Mouse (Mus musculus) liver, embryonic 16.5 days (tissue): ENCODE data around the gene B3gnt7. TPM values are rescaled to one million over a fixed set of nuclear protein-coding genes. Genes with fewer than 3 reads are reported as not detected.

Experiments used
- ATAC-seq: fragments of 200-750 bp; cut with Nextera tagmentation; 2 replicates; pipeline ENCODE4 v1.8.0; 2017; ENCODE audit warnings: low read depth, mild to moderate bottlenecking, moderate number of reproducible peaks, moderate library complexity
- H3K27ac ChIP-seq: fragments of 300-500 bp; sonication (generic); 2 replicates; pipeline ENCODE4 v1.5.1; 2014; ENCODE audit warnings: mild to moderate bottlenecking, low read length
- H3K27me3 ChIP-seq: fragments of 300-500 bp; sonication (generic); 2 replicates; pipeline ENCODE4 v1.6.1; 2014; ENCODE audit warnings: low read depth, low read length, mixed read lengths; ENCODE audit not compliant: control insufficient read depth, insufficient read depth
- H3K36me3 ChIP-seq: fragments of 300-500 bp; sonication (generic); 2 replicates; pipeline ENCODE4 v1.6.1; 2014; ENCODE audit warnings: mild to moderate bottlenecking; ENCODE audit not compliant: control insufficient read depth, insufficient read depth
- H3K4me1 ChIP-seq: fragments of 300-500 bp; sonication (generic); 2 replicates; pipeline ENCODE4 v1.6.1; 2014; ENCODE audit warnings: low read depth, low read length, mixed read lengths; ENCODE audit not compliant: control insufficient read depth
- H3K4me2 ChIP-seq: fragments of 300-500 bp; sonication (generic); 2 replicates; pipeline ENCODE4 v1.6.1; 2014; ENCODE audit warnings: low read depth, low read length, mixed read lengths
- H3K4me3 ChIP-seq: fragments of 300-500 bp; sonication (generic); 2 replicates; pipeline ENCODE4 v1.5.1; 2014; ENCODE audit warnings: low read depth, mild to moderate bottlenecking, low read length
- H3K9ac ChIP-seq: fragments of 300-500 bp; sonication (generic); 2 replicates; pipeline ENCODE4 v1.6.1; 2014; ENCODE audit warnings: low read depth, low read length
- H3K9me3 ChIP-seq: fragments of 300-500 bp; sonication (generic); replicated peaks from 2 replicates; pipeline ENCODE4 v1.6.1; 2016; ENCODE audit warnings: low read length; ENCODE audit not compliant: control insufficient read depth
- WGBS: fragments of 180-500 bp; shearing (Covaris S2); extraction: QIAGEN DNeasy Blood & Tissue Kit; methylation state at CpG from one replicate; pipeline ENCODE4 v1.1.7; 2014; ENCODE audit not compliant: insufficient replicate concordance; 5-methylcytosine and 5-hydroxymethylcytosine counted together
- polyA plus RNA-seq: library from polyadenylated mRNA; unstranded; fragments of >200 nt; fragmentation: Nextera tagmentation; extraction: Ambion mirVana; gene quantifications from 2 replicates; pipeline ENCODE4 v1.2.1, GENCODE M21; 2015

The B3gnt7 gene
- polyA plus RNA-seq, 1 experiment from 2014 or later, result 0.65 TPM

DNA sequence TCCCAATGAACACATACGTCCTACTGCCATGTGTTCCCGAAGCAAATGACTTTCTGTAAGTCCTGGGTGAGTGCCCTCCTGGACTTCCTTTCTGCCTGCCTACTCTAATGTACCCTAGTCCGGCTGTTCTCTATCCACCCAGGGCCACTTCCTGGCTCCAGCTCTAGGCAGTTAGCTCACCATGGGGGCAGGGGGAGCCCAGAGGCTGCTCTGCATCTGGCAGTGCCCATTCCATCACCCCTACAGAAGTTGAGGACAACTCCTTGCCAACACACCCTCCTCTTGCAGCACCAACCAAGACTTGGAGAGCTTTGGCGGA, 33.5 kb upstream of the B3gnt7 start:
- H3K4me2 ChIP-seq, result no peak overlapping the region

DNA sequence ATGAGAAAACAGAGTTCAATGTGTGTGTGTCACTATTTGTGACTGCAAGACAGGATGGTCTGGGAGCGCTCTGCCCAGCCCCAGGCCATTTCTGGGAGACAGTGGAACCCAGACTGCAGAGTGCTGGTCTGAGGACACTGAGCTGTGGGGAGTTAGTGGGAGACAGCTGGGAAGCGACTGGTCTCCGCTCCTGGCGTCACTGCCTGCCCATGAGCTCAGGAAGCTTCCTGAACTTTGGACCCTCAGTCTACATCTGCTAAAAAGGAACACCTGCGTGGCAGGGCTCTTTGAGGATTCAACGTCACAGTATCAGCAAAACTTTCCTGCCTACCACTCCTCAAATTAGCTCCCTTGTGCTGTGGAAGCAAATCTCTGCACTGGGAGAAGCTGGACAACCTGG, 30.9 kb upstream of the B3gnt7 start:
- Histone ChIP-seq H3K9ac (no peak overlapping the region), H3K27ac (no peak overlapping the region), H3K27me3 (no peaks in the 10 kb centered on the region), H3K4me2 (no peak overlapping the region), H3K4me1 (peaks cover 10% of the 10 kb centered on the region), H3K9me3 (no peaks in the 10 kb centered on the region), H3K4me3 (no peak overlapping the region), H3K36me3 (no peaks in the 10 kb centered on the region)
- WGBS, result 65% methylated on average over 6 of the region's 6 CpGs
- no peak for ATAC-seq

More for the DNA sequence above, 33.5 kb upstream of the B3gnt7 start:
- peak overlapping the region; percentile 18; the same call in 1 of the 2 replicates for H3K27ac ChIP-seq
- no peaks in the 10 kb centered on the region for H3K36me3 ChIP-seq
- peaks cover 10% of the 10 kb centered on the region for H3K4me1 ChIP-seq
- H3K9me3 ChIP-seq, result no peaks in the 10 kb centered on the region
- peak; percentile 10; the same call in 1 of the 2 replicates for ATAC-seq
- H3K9ac ChIP-seq, result no peak overlapping the region
- no peak overlapping the region for H3K4me3 ChIP-seq
- H3K27me3 ChIP-seq, result no peaks in the 10 kb centered on the region
- 25% methylated on average over 4 of the region's 4 CpGs for WGBS

DNA sequence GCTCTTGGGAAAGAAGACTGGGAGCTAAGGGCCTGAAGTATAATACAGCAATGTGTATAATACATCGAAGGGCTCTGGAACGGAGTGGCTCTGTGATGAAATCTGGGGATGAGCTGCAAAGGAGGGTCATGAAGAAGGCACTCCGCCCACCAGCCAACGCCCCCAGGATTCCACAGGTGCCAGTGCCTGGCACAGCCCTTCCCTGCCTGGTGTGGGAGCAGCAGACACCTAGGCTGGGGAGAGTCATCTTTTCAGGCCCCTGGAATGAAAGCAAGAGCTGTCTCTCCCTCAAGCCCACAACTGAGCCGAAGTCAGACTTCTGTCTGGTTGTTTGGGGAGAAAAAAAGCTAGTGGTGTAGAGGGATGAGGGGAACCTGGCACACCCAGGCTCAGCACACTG, 25.6 kb upstream of the B3gnt7 start:
- WGBS, result 76% methylated on average over 5 of the region's 5 CpGs
- Histone ChIP-seq H3K4me3 (no peak overlapping the region), H3K4me2 (no peak overlapping the region), H3K9me3 (no peaks in the 10 kb centered on the region), H3K36me3 (no peaks in the 10 kb centered on the region), H3K4me1 (no peaks in the 10 kb centered on the region), H3K27ac (no peak overlapping the region), H3K27me3 (no peaks in the 10 kb centered on the region), H3K9ac (no peak overlapping the region)
- no peak for ATAC-seq

DNA sequence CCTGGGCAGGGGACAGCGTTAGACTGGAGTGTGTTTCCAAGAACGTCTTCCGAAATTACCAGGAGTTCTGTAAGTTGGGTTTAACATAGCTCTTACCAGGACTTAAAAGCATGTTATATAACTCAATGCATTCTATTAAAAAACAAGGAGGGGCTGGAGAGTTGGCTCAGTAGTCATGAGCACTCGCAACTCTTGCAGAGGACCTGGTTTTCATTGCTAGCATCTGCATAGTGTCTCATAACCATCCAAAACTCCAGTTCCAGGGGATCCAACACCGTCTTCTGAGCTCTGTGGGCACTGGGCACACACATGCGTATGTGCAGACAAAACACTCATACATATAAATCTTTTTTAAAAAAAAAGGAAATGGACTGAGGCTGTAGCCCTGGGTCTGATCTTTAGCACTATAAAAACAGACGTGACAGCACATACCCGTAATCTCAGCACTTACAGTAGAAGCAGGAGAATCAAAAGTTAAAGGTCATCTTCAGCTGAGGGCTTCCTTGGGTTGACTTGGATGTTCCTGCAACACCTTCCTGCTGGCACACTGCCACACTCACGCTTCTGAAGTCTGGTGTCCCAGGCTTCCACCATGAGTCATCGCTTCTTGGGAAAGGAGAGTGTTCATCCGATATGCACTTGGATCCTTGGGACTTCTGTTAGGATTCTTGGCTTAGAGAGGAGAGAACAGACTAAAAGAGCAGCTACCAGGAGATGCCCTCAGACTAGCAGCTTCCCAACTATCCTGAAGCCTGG, 20.7 kb upstream of the B3gnt7 start:
- Histone ChIP-seq H3K4me2 (no peak overlapping the region), H3K4me3 (no peak overlapping the region), H3K4me1 (no peaks in the 10 kb centered on the region), H3K9me3 (no peaks in the 10 kb centered on the region), H3K27me3 (no peaks in the 10 kb centered on the region), H3K9ac (no peak overlapping the region), H3K27ac (no peak overlapping the region), H3K36me3 (no peaks in the 10 kb centered on the region)
- 70% methylated on average over 11 of the region's 11 CpGs for WGBS
- ATAC-seq, result no peak

DNA sequence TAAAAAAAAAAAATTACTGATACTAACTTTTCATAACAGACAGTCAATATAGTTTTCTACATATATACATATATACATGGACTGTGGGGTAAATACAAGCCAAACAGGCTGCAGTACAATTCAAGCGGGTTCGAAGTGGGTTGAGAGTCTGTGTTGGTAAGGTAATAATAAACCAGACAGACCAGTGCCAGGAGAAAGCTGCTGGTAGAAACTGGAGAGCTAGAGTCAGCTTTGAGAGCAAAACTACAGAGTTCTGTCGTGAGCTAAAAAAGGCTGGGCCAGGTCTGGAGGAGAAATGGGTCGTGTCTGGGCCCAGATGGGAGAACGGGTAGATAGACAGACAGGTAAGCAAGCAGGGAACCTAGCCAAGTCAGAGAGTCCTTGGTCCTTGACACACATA, 18.5 kb upstream of the B3gnt7 start:
- no peak overlapping the region for H3K4me3 ChIP-seq
- H3K4me2 ChIP-seq, result no peak overlapping the region
- H3K27ac ChIP-seq, result no peak overlapping the region
- no peaks in the 10 kb centered on the region for H3K9me3 ChIP-seq
- no peaks in the 10 kb centered on the region for H3K27me3 ChIP-seq
- H3K36me3 ChIP-seq, result no peaks in the 10 kb centered on the region
- ATAC-seq, result no peak
- WGBS, result 76% methylated on average over 5 of the region's 5 CpGs
- H3K9ac ChIP-seq, result no peak overlapping the region
- no peaks in the 10 kb centered on the region for H3K4me1 ChIP-seq

DNA sequence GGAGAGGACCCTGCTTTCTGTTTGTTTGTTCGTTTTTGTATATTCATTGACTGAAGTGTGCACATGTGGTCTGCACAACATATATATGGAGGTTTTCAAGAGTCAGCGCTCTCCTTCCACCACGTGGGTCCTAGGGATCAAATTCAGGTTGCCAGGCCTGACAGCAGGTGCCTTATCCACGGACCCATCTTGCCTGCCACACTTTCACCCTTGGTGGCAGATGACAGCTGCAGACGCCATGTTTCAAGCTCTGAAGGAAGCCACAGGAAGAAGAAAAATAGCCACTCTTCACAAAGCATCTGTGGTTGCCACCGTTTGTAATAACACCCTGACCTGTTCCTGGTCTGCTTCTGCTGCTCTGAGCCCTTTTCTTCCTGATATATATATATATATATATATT, 17.3 kb upstream of the B3gnt7 start:
- Histone ChIP-seq H3K27me3 (no peaks in the 10 kb centered on the region), H3K9ac (no peak overlapping the region), H3K4me1 (no peaks in the 10 kb centered on the region), H3K4me2 (no peak overlapping the region), H3K27ac (no peak overlapping the region), H3K36me3 (no peaks in the 10 kb centered on the region), H3K9me3 (no peaks in the 10 kb centered on the region), H3K4me3 (no peak overlapping the region)
- ATAC-seq, result no peak
- 52% methylated on average over 6 of the region's 6 CpGs for WGBS

DNA sequence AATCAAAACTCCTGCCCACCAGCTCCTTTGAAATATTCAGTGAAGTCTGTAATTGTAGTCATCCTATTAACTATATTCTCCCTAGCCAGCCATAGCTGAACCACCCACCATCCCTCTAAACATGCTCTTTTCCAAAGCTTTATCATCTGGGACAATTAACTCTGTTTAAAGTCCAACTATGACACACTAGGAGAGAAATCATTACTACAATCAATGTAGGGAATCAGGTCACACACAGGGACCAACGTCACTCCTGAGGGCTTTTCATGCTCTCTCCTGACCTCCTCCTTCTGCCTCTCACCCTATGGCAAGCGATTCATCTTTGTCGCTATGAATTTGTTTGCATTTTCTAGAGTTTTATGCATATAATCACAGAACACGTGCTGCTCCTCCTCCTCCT, 15.2 kb upstream of the B3gnt7 start:
- H3K9ac ChIP-seq, result no peak overlapping the region
- no peak for ATAC-seq
- H3K4me1 ChIP-seq, result no peaks in the 10 kb centered on the region
- no peak overlapping the region for H3K4me2 ChIP-seq
- no peak overlapping the region for H3K4me3 ChIP-seq
- H3K27ac ChIP-seq, result no peak overlapping the region
- no peaks in the 10 kb centered on the region for H3K27me3 ChIP-seq
- no peaks in the 10 kb centered on the region for H3K36me3 ChIP-seq
- H3K9me3 ChIP-seq, result no peaks in the 10 kb centered on the region
- 66% methylated on average over 4 of the region's 4 CpGs for WGBS

DNA sequence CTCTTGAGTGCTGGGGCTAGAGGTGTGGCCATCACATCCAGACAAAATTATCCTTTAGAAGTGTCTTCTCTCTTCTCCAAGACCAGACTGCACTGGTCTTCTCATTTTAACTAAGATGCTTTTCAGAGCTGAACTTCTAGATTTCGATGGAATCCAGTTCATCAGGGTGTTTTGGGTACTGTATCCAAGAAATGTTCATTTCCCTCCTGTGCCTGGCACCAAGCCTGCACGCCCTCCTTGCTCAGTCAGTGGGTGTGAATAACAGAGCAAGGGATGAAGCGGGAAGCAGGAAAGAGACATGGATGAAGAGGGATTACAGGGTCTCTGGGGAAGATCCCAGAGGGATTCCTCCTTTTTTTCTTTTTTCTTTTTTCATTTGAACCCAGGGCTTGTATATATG, 12.2 kb upstream of the B3gnt7 start:
- 56% methylated on average over 3 of the region's 3 CpGs for whole genome bisulfite sequencing
- H3K4me1 ChIP-seq, result no peaks in the 10 kb centered on the region
- no peak for ATAC-seq

DNA sequence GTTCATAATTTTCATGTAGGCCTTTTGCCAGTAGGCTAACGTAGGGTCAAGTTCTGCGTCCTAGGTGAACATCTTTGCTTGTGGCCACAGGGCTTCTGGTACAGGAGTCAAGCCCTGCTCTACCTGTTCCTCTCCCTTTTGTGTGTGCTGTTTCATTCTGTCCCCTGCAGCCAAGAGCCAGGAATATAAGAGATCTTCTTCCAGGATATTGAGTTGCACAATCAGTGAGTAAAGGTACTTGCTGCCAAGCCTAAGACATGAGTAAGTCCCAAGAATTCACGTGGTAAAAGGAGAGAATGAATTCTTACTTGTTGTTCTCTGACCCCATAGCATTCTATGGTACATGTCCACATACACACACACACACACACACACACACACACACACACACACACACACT, 9.5 kb upstream of the B3gnt7 start:
- Histone ChIP-seq H3K9ac (no peak overlapping the region), H3K4me2 (no peak overlapping the region), H3K27ac (no peak overlapping the region), H3K9me3 (no peaks in the 10 kb centered on the region), H3K36me3 (no peaks in the 10 kb centered on the region), H3K4me1 (no peaks in the 10 kb centered on the region), H3K4me3 (no peak overlapping the region), H3K27me3 (no peaks in the 10 kb centered on the region)
- 78% methylated on average over 3 of the region's 3 CpGs for WGBS
- no peak for ATAC-seq

More for the DNA sequence above, 12.2 kb upstream of the B3gnt7 start:
- Histone ChIP-seq H3K36me3 (no peaks in the 10 kb centered on the region), H3K4me3 (no peak overlapping the region), H3K9me3 (no peaks in the 10 kb centered on the region), H3K9ac (no peak overlapping the region), H3K27me3 (no peaks in the 10 kb centered on the region), H3K27ac (no peak overlapping the region), H3K4me2 (no peak overlapping the region)
